Mouse (Mus musculus) bone marrow, adult 2 months (tissue): Measurements from ENCODE around the gene Ptk6.

Experiments
- CTCF ChIP-seq: fragments of 200-500 bp; IDR thresholded peaks from 2 replicates; pipeline ENCODE4 v1.5.1; 2011; ENCODE audit warnings: low read length, control low read depth; ENCODE audit not compliant: control insufficient read depth, insufficient read depth
- POLR2A ChIP-seq: fragments of 200-500 bp; IDR thresholded peaks from 2 replicates; pipeline ENCODE4 v1.6.1; 2011; ENCODE audit warnings: low read depth, mild to moderate bottlenecking, control low read depth, low read length, borderline replicate concordance; ENCODE audit not compliant: control insufficient read depth

GRCm38 (mm10) chr2:181193044-181193443, 9.5 kb downstream of the Ptk6 start:
- TF ChIP-seq CTCF (no peak), POLR2A (no peak)
